Mouse (Mus musculus): ENCODE data around the gene Cpsf4l. TPM values are rescaled to one million over a fixed set of nuclear protein-coding genes. Genes with fewer than 3 reads are reported as not detected.

Cpsf4l gene
- total RNA-seq, 2 experiments from 2014 or later = not detected

DNA sequence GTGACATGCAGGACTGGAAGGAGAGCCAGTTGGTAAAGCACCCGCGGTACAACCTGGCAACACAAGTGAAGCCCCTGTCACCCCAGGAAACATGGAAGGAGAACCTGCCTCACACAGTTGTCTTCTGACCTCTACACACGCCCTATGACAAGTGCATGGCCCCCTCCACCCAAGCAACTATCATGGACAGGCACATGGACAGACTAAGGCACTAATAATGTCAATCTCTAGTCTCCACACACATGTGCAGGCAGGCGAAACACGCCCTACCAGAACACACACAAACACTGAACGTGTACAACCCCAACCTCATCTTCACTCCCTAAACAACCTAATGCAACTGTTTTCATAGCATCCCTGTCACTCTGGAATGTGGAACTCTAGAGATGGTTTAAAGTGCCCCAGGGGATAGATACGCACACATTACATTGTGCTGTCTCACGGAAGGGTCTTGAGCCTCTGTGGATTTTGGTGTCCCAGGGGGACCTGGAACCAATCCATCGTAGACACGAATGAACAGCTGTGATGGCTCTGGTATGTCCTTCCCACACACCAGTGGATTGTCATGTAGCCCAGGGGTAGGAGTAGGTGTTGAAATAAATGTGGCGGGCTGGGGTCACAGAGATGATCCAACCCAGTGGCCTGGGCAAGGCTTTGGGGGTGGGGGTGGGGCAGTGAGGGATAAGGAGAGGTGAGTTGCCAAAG is 27.2 kb upstream of the Cpsf4l start:
- DNase-seq (ENCODE audit: low spot score in 2 of 2) = no peak

DNA sequence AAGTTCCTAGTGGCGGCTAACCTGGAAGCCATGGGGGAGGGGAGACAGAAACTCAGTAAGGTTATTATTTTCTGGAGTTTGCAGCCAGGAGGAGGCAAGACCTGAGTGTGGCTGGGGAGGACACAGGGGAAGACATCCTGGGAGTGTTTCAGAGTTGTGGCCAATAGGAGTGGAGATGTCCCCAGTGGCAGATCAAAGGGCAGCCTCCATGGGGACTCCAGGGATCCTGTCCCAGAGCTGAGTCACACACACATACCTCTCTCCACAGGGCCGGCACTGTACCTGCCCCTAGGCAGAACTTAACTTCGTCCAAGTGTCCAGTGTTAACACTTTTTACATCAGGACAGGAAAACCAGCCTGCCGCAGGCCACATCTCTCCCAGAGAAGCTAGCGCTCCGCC is 25.3 kb upstream of the Cpsf4l start:
- no peak for DNase-seq (ENCODE audit: low spot score in 2 of 2)

DNA sequence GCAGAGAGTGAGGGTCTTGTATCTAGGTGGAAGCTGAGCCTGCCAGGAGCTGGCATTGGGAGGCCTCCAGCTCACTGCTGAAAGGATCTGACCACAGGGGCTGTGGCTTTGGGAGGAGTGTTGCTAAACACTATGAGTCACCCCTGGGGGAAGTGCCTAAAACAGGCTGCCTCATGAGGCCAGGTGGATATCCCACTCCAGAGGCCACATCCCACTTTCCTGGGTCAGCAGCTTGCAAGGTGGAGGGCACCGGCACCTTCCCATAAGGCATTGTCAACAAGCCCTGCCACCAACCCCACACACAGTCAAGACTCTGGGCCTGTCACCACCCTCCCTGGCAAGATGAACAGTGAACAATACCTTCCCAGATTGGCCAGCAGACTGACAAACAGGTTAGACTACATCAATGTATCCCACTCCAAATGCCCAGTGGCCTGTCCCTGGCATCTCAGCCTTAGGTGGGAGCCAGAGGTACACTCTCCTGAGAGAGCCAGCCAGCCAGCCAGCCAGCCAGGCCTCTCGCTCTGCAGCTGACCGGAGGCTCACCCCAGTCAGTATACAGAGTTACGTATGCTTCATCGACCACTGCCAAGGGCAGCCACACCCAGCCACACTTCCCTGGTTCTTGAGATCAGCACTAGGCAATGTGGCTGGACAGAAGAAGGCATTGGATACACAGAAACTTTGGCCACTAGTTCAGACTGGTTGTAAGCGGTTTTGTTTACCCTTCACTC is 24.0 kb upstream of the Cpsf4l start:
- no peak for DNase-seq (ENCODE audit: low spot score in 2 of 2)

DNA sequence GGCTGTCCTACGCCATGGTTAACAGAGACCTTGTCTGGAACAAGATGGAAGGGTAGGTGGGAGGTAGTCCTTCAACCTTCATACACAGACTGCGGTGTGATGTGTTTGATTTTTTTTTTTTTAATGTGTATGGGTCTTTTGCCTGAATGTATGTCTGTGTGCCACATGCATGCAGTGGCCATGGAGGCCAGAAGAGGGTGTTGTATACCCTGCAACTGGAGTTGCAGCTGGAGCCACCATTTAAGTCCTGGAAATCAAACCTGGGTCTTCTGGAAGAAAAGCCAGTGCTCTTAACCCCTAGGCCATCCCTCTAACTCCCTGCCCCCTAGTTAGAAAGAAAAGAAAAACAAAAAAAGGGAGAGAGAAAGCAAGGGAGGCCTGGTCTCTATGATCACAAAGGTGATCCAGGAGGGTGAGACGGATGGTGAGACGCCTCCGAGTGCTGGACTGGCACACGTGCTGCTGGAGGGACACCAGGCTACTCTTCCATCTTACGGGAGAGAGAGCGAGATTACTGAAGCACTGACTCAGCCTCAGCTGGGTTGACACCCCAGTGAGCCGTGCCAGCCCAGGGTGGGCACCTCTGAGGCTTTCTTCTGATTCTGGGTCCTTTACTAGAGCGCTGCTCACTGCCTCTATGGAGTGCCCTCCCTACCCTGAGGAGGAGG is 22.3 kb upstream of the Cpsf4l start:
- no peak for DNase-seq (ENCODE audit: low spot score in 2 of 2)

DNA sequence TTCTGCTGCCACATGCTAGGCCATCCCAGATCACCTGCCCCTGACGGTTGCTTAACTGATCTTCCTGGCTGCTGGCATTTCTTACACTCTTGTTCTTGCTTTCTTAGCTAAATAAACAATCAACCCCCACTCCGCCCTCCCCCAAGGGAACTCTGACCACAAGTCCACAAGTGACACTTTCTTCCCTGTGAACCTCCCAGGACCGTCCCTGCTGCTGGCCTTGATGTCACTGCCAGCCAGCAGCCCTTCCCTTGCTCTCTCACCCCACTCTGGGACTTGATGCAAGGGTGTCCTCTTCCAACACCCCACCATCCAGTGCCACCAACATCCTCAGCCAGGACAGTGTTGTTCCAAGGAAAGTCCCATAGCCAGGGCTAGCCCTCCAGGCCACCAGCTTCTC is 21.1 kb upstream of the Cpsf4l start:
- DNase-seq (ENCODE audit: low spot score in 2 of 2) = no peak

DNA sequence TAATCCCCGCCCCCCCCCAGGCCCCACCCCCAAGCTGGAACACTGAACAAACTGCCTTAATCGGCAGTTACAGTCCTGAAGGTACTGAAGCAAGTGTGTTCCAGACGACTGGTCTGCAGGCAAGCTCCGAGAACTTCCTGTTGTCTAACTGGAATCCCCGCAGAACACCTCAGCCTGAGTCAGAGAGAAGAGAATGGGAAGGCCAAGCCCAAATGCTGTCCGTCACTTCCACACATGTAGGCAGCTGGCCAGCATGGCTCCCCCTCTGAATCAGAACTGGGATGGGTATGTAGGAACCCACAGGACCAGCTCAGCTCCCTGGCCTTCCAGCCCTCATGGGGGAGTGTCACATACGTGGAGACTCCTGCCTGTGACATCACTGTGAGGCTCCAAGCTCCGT is 20.1 kb upstream of the Cpsf4l start:
- DNase-seq (ENCODE audit: low spot score in 2 of 2) = no peak

DNA sequence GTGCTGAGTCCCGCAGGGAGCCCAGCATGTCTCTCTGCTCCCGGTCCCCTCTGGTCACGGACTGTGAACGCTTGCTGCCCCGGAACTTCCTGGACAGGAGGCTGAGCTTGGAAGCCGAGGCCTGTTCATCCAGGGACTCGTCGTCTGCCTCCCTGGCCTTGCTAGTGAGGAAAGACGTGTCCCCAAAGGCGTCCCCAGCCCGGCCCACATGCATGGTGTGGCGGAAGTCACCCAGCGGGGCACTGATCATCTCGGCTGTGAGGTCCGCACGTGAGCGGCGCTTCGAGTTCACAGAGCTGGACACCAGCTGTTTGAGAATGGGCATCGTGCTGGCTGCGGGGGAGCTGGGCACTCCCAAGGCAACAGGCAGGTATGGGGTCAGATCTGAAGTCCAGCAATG is 19.4 kb upstream of the Cpsf4l start:
- DNase-seq (ENCODE audit: low spot score in 2 of 2) = no peak

DNA sequence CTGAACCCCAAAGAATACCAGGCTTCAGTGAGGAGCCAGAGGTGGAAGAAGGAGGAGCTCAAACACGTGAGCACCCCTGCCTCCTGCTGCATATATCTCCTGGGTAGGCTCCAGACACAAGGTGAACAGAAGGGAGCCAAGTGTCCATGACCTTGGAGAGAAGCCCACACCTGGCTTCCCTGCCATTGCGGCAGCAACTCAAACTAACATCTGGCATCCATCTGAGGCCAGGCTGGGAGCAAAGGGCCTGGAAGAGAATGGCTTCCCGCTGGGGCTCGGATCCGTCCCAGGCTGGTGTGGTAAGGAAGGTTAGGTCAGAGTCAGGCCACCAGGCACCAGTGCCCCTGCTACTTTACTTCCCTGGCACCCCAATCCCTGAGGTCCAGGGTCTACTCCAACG is 18.2 kb upstream of the Cpsf4l start:
- no peak for DNase-seq (ENCODE audit: low spot score in 2 of 2)

DNA sequence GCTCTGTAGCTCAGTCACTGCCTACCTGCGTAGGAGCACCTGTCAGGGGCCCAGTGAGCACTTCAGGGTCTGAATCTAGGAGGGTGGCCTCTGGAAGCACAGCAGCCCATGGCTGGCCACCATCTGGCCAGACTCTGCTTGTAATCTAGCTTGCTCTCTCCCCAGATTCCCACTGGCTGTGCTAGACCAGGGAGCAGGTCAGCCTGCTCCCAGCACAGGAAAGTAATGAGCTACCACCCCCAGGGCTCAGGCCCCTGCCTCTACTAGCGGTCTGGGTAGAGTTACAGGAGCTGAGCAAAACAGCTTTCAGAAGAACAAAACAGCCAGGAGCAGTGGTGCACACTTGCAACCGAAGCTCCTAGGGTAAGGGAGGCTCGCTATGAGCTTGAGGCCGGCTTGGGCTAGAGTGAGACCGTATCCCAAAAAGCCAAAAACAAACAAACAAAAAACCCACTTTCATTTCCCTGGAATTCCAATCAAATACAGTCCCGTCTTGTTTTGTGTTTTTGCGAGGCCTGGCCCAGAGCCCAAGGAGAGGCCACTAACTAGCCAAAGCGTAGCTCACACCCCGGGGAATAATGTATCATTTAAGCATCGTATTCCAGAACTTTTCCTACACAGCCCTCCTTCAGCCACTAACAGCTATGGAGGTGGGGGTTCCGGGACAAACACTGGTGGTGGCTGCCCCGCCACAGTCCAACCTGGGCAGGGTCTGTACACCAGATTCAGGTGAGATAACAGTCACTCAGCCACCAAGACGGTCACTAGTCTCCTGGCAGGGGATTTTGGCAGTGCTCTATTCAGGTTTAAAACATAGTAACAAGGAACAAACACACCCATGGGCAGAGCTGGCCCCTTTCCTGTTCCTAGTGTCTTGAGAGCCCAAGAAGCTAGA is 17.4 kb upstream of the Cpsf4l start:
- DNase-seq (ENCODE audit: low spot score in 2 of 2) = no peak

DNA sequence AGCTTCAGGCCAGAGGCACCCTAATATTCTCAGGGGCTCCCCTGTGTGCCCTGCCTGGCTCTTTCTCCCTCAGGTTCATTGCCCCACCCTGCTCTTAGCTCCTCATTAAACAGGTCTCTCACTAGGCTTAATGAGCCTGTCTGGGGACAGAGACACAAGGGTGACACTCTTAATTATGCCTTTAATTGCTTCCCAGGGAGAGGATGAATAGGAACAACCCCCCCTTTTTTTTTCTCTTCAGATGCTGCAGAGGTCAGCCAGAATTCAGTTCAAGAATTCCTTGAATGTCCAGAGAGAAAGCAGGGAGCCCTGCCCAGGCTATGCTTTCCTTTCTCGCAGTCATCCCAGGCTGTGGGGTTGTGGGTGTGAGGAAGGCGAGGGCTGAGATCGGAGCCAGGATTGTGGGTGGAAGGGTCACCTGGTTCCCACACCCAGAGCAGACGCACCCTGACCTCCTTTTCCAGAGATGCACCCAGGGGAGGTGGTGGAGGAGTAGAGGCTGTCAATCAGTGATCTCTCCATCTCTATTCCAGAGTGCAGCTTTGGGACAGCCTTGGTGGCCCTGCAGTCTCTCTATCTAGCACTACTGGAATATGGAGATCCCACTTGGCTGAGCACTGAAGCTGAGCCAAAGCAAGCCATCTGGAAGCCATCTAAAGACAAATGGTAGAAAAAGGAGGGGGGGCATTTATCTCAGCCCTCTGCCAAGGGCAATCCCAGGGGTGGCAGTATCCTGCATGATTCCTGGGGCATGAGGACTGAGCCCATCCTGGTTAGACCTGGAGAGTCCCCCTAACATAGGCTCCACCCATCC is 15.6 kb upstream of the Cpsf4l start:
- peak in 1 of 2 experiments; percentile 54 for DNase-seq (ENCODE audit: low spot score in 2 of 2)

DNA sequence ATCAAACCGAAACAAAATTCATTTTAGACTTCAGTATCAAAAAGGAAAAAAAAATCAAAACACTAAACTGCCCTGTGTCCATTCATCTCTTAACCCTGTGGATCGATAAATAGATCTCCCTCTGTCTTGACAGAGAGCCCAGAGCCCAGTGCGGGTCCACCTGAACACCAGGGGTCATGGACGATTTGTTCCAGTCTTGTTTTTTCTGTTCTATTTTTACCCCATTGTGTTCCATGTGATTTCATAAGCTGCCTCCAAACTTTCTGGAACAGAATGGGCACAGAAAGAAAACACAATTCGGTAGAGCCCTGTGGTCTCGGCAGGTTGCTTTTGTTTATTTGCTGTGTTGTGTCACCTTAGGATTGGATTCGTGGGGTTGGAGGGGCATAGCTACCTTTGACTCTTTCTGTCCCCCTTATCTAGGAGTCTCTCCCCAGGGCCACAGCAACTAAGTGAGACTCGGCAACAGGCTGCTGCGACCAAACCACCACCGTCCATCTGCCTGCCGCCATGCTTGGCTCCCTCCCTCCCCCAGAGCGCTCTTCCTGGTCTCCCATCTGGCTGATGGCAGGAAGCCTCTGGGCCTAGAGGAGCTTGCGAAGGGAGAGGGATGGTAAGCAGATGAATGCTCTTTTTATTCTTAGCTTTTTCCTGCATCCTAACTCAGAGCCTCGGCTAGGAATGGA is 12.7 kb upstream of the Cpsf4l start:
- peak; percentile 16 to 63 for DNase-seq (ENCODE audit: low spot score in 2 of 2)

DNA sequence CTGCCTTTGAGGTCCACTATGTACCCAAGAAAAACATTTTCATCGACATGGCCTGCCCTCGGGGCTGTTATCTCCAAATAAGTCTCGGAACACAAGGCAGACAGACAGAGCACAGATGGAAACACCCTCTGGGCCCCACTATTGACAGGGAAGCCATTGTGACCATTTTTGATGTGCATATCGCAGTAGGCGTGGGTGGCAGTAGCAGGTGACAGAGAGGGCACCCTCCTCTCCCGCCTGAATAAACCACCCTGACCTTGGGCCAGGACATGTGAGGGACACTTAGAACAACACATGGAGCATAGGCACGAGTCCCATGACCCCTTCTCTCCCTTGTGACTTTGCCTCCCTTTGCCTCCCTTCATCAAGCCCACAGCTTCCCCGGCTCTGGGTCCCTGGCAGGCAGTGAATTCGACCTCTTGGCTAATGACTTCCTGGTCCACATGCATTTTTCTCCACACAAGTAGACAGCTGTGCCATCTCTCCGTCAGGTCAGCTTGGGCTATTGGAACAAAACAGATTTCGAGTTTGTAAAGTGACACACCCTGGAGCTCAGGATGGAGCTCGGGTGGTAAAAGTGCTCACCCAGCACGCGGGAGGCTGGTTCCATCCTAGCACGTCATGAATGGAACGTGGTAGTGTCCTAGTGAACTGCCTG is 8.1 kb upstream of the Cpsf4l start:
- no peak for DNase-seq (ENCODE audit: low spot score in 2 of 2)

DNA sequence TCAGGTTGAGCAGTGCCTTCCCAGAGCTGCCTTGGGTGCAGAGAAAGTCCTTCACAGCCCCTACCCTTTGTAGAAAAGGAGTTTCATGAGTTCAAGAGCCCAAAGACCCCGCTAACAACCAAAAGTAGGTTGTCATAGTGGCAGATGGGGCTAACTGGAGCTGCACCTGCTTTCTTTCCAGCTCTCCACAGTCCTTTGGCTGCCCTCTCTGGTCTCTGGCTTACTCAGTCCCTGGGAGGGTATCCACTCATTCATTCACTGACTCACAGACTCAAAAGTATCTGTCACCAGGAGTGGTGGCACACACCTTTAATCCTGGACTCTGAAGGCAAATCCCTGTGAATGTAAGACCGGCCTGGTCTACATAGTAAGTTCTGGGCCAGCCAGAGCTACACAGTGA is 6.3 kb upstream of the Cpsf4l start:
- no peak for DNase-seq (ENCODE audit: low spot score in 2 of 2)

DNA sequence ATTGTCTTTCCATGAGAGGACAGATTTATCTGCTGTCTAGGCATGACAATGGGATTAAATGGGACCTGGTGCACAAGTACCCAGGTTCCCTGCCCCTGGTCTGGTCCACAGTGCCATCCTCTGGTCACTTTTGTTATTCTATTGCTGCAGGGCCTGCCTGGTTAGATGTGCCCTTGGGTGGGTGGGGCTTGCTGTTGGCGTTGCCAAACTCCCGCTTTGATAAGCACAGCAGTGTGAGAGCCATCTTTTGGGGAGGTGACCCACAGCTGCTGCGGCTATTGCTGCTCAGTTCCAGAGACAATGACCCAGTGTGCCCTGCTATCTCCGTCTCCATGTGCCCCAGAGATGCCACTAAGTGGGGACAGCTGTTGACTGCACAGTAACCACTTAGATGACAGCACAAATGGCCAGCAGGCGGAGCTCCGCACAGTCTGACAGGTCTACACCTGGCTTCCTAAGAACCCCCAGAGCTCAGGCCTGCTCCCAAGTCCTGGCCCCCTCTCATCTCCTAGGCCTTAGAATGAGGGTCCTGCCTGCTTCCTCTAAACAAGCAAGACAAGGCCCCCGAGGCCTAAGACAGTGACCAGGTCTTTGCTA is 5.4 kb upstream of the Cpsf4l start:
- DNase-seq (ENCODE audit: low spot score in 2 of 2) = no peak

DNA sequence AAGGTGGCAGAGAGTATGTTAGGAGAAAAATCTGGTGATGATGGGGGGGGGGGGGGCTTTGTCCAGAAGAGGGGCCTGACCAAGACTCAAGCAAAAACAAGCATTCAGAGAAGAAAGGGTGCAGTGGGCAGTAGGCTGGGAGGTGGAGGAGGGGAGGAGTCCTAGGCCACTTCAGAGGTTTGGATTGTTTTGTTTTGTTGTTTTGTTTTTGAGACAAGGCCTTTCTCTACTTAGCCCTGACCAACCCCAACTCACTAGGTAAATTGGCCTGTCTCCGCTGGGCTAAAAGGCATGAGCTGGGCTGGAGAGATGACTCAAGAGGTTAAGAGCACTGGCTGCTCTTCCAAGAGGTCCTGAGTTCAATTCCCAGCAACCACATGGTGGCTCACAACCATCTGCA is 1.2 kb upstream of the Cpsf4l start:
- DNase-seq (ENCODE audit: low spot score in 2 of 2) = no peak

DNA sequence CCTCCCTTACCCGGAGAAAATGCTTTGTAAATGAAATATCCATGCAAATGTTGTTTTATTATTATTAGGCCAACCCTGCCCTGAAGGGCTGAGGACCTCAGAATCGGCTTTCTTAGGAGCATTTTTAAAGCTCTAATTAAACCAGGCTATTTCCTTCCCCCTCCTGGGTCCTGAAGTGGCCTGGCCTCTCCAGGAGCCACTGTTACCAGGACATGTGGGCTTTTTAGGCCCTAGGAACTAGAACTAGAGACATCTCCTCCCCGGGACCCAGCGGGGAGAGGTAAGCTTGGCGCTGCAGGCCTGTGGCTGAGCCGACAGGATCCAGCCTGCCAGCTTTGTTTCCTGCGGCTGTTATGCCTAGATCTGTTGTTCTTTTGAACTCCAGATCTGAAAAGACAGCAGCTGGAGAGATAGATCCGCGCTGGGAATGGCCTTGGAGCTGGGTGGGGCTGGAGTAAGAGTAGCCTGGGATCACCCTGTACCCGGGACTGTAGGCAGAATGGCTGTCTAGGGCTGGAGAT is 500 bp upstream of the Cpsf4l start:
- DNase-seq (ENCODE audit: low spot score in 2 of 2) = no peak

DNA sequence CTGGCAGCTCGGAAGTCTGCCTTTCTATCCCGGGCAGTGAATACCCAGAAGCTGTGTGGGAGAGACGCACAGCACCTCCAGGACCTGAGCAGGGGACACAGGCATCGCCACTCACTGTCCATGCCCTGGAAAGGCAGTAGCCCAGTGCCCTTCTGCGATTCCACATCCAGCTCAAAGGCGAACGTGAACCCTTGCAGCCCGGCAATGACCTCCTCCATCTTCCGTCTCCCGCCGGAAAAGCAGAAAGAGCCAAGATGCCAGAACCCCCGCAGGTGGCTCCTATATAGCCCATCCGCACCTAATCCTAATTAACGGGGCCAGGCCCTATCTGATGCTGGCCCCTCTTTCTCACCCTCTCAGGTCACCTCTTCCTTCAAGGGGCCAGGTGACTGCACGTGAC is 545 bp downstream of the Cpsf4l start:
- DNase-seq (ENCODE audit: low spot score in 2 of 2) = no peak

DNA sequence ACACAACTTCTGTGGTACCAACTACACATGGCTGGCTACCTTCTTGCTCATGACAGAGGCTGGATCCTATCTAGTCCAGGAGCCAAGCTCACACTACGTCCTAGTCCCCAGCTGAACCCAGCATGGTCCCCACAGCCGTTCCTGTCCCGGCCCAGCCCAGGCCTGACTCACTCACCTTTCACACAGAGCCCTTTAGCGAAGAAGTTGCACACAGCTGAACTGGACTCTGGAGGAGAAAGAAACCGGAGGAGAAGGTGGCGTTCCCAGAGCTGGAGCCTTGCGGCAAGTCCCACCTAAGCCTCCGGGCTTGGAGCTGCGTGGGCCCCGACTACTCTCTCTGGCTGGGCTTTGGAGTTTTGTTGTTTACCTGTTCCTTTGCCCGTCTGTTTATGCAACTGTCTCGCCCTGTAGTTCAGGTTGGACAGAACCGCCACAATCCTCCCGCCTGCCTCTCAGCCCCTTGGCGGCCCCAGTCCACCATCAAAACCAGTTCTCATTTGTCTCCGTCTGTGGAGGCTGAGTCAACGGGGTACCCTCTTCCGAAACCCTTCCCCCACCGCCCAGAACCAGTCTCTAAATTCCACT is 1.1 kb downstream of the Cpsf4l start:
- no peak for DNase-seq (ENCODE audit: low spot score in 2 of 2)
